Mouse (Mus musculus) embryonic fibroblast, embryonic 13.5 days (primary cell): Measurements from ENCODE around the gene Oas1c.

Experiments
- CTCF ChIP-seq: IDR thresholded peaks from 2 replicates; pipeline ENCODE4 v1.5.1; 2011; ENCODE audit warnings: mild to moderate bottlenecking, control low read depth, low read length, moderate library complexity, borderline replicate concordance; ENCODE audit not compliant: insufficient read depth
- POLR2A ChIP-seq: IDR thresholded peaks from 2 replicates; pipeline ENCODE4 v1.6.1; 2011; ENCODE audit warnings: low read depth, mild to moderate bottlenecking, control low read depth, low read length, moderate library complexity

DNA sequence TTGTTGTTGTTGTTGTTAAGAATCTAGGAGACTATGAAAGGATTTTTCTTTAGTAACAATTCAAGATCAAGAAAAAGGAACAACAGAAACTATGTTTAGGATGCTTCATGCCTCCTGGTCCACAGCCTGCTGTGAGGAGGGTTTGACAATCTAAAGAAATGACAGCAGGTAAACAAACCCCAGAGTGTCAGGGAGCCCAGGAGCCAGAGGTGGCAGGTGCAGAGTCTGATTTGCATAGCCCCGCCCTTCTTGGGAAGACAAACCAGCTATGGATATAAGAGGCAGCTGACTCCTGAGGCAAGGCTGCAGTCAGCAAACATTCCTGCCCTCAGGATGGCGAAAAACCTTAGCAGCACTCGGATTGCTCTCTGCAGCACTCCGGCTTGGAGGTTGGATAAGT lies 48.8 kb upstream of the Oas1c start, which contains the start of gene Oas1h:
- TF ChIP-seq POLR2A: no peak
- no peak for TF ChIP-seq CTCF
